Mouse (Mus musculus) gastrocnemius, adult 18-20 months (tissue): Measurements from ENCODE around the gene Kcnab2. TPM values are rescaled to one million over a fixed set of nuclear protein-coding genes. Genes with fewer than 3 reads are reported as not detected.

ENCODE experiments used
- DNase-seq: peaks from one replicate; pipeline ENCODE4 v3.0.0; 2021; ENCODE audit warnings: low spot score
- total RNA-seq, 2 experiments: library from RNA; stranded (reverse); gene quantifications; 2 replicates each; pipeline ENCODE4 v1.2.3; 2021

Kcnab2 gene
- total RNA-seq, 2 experiments from 2014 or later: 0.95 to 1.2 TPM

DNA sequence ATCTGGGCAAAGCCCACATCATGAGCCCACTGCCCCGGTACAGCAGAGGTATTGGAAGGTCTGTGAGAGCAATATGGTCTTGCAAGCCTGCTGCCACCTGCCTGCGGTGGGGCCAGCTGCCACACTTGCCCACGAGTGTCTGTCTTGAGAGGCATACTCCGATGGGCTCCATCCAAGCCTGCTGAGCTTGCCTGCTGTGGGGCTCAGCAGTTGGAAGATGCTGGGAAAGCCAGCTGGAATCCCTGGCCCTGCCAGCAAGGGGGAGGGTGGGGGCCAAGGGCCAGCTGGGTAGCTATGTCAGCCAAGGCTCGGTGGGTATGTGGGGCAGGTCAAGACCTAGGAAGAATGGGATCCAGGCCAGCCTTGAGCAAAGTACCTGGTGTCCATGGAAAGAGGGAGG lies 85.5 kb downstream of the Kcnab2 start:
- DNase-seq: no peak

DNA sequence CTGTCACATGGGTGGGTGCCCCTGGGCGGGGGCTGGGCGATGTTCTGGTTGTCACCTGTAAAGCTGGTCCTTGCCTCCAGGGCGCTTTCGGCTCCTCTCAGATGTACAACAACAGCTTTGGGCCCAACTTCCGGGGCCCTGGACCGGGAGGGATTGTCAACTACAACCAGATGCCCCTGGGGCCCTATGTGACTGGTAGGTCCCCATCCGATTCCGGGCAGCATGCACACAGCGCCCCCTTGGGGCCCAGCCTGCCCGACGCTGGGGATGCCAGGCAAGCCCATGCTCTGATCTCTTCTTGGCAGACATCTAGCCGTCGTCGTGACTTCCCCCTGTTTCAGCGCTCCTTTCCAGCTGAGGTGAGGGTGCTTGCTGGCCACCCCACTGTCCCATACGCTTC lies 92.0 kb downstream of the Kcnab2 start:
- no peak for DNase-seq

DNA sequence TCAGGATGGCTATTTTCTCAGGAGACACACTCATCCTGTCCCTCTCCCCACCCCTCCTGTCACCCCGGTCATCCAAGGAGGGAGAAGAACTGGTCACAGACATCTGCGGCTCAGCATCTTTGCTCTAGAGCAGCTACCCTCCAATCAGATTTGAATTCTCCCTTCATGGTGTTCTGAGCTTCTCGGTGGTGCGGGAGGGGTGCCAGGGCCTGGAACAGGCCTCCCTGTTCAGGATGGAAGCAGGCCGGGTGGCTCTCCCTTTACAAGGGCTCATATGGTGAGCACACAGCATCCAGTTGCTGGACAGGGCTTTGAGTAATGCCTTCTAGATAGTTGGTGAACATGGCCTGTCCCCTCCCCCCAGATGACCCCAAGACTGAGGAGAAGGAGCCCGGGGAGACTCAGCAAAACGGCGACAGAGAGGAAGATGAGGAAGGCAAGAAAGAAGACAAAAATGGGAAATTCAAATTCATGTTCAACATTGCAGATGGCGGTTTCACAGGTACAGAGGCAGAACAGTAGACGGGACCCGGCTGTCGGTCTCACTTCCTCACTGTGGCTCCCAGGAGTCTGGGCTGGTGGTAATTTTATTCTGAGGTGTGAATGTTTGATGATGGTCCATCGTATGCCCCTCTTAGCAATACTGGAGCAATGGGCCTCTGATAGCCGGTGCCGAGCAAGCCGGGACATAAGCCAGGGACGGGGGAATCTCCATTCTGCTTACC lies 95.0 kb downstream of the Kcnab2 start:
- DNase-seq: no peak

DNA sequence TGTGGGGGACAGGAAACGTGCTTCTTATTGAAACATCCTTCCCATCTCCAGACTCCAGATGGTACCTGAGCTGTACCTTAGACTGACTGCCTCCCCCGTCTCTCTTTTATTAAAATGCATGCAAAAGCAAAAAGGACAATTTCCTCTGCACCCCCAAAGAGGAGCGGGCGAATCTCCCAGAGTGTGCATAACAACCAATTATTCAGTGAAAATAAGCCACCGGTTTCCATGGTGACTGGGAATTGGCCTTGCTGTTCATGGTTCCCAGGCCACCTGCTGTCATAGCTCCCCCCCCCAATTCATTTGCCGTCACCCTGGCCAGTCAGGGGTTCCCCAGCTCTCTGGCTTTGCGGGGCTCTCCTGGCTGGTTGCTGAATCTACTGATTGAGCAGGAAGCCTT lies 112.4 kb downstream of the Kcnab2 start:
- DNase-seq: no peak

DNA sequence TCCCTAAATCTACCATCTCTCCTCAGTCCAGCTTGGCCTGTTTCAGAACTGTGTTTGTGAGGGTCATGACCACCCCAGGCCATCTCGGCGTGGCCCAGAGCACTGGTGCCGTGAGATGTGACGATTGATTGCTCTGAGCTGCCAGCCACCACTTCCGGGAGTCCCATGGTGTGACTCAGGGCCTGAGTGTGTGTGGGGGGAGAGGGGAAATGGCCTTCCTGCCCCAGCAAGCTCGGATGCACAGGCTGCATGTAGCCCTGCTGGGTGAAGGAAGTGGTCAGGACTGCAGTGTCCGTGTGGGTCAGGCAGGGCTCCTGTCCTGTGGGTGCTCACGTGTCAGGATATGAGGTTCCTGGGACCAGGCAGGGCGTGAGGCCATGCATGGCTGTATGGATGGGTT lies 115.5 kb downstream of the Kcnab2 start:
- DNase-seq: no peak

DNA sequence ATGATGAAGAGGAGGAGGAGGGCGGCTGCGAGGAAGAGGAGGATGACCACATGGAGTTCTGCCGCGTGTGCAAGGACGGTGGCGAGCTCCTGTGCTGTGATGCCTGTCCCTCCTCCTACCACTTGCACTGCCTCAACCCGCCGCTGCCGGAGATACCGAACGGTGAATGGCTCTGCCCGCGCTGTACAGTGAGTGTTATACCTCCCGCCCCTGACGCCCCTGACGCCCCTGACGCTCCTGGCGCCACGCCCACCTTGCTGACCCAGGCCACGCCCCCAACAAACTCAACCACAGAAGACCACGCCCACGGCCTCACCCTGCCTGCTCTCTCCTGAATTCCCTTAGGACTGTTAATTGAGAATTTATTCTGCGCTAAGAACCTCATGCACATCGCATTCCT lies 116.8 kb downstream of the Kcnab2 start:
- no peak for DNase-seq

DNA sequence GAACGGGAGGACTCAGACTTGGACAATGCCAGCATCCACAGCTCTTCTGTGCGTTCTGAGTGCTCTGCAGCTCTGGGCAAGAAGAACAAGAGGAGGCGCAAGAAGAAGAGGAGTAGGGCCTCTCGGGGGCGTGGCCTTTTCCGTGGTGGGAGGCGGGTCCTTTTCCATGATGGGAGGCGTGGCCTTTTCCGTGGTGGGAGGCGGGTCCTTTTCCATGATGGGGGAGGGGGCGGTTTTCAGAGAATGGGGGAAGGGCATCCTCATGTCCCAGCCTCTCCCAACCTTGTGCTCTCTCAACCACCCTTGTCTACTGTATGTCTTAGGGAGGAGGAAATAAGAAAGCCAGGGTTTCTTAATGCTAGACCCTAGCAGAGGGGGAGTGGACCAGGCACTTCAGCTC lies 118.0 kb downstream of the Kcnab2 start:
- DNase-seq: no peak

DNA sequence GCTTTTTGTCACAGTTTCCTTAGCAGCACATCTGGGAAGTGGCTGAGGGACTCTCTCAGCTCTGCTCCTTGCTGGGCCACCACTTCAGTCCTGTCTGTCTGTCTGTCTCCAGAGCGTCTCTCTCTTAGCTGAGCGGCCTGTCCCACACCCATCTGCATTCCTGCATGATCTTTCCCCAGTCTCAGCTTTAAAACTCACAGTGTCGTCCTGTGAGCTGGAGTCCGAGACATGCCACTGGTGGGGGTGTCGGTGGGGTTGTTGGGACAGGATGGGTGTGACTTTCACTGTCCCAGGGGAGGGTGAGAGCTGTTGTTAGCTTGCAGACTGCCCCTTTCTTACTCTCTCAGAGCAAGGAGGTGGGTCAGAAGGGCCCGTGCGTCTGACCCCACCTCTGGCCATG lies 122.0 kb downstream of the Kcnab2 start:
- DNase-seq: no peak

DNA sequence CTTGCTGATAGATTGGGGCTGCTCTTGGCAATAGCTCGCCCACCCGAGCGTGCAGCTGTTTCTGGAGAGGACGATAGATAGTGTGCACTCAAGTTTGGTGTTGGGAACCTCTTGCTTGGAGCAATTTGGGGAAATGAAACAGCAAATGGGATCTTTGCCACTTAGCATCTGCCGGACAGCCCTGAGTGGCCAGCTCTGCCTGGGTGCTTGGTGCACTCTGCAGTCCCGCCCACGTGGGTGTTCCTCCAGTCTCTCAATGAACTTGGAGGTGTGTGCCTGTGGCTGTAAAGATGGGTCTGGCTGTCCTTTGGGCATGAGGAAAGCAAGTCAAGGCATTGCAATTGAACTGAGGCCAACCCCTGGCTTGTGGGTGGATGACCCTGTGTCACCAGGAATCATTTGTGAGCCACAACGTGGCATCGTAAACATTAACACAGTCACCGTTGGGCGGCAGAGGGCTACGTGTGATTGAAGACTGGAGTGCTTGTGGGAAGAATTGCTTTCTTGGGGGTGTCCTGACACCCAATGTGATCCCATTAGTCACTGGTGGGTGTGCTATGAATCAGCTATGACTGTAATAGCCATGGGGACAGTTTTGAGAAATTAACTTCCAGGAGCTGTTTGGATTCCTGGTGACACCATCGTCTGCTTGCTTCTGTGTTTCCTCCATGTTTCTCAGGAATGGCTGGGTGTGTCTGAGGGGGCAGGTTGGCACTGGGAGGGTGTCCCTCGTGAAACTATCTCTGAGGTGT lies 123.6 kb downstream of the Kcnab2 start:
- no peak for DNase-seq

DNA sequence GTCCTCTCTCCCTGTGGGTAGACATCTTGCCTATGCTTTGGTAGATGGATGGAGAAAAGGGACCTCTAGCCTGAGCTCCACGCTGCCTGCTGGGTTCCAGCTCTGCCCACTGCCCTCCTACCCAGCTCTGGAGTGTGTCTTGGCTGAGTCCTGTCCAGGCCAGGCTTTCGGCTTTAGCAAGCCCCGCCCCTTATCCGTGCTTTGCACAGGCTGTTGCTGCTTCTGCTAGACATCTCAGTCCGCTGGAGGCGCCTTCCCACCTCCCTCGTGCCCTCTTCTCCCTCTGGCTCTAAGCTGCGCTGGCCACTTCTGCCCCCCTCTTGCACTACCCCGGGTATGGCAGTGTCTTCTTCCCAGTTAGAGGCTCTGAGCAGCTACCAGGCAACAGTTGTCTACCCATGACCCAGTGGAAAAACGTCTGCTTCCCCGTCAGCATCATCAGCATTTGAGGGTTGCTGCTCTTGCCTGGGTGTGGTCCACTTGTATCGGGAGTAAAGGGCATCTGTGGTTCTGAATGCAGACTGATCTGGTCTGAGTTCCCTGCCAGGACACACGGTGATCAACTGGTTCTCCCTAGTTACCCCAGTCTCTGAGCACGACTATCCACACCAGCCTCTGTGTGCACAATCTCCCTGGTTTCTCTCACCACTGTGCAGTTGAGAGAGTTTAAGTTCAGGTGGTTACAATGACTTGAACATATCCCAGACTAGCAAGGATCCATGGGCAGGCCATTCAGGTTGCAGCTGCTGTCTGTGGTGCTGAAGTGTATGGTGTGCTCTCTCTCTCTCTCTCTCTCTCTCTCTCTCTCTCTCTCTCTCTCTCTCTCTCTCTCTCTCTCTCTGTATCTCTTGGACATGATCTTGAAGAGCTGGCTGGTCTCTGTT lies 126.0 kb downstream of the Kcnab2 start:
- DNase-seq: no peak

DNA sequence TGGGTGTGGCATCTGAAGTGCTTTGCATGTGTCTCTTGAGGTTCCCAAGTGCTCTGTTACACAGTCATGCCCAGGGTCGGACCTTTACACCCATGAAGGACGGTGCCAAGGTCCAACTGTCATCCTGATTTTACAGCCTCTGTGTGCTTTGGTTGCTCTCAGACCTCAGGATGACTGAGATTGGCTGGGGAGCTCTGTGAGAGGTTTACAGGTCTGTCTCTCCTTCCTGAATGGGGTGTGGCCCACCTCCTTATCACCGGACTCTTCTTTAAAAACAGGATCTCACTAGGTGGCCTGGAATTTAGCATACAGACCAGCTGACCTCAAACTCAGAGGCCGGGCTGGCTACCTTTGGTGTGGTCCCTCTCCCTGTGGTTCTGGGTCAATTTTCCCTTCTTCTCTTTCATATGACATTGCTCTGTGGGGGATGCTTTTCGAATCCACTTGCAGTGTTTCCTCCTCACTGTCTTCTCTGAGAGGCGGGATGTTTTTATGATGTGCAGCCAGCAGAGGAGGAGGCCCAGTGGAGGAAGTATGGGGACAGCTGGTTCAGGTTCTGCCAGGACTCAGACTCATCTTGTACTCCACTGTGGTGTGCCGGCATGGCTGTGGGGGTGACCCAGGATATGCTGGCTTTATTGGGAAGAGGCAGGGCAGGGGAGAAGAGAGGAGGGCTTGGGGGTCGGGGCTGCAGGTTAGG lies 126.8 kb downstream of the Kcnab2 start:
- DNase-seq: no peak

DNA sequence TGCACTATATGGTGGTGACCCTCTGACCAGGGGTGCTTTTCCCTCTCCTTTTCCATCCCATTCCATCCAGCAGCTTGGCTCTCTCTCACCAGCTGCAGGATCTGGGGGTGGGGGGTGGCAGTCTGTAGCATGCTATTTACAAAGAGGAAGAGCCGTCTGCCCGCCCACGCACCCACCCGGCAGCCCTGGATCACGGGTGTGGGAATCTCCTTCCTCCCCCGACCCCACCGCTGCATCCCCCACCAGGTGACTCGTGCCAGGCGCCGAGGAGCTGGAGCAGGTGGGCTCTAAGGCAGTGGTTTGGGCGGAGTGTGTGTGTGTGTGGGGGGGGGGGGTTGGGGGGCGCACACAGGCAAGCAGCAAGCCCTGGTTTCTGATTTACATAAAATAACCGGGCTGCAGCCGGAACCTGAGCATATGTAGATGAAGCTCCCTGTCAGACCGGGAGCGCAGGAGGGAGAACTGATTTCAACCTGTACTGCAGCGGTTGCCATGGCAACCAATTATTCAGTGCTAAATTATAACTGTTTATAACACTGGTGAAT lies 127.8 kb downstream of the Kcnab2 start:
- DNase-seq: no peak

DNA sequence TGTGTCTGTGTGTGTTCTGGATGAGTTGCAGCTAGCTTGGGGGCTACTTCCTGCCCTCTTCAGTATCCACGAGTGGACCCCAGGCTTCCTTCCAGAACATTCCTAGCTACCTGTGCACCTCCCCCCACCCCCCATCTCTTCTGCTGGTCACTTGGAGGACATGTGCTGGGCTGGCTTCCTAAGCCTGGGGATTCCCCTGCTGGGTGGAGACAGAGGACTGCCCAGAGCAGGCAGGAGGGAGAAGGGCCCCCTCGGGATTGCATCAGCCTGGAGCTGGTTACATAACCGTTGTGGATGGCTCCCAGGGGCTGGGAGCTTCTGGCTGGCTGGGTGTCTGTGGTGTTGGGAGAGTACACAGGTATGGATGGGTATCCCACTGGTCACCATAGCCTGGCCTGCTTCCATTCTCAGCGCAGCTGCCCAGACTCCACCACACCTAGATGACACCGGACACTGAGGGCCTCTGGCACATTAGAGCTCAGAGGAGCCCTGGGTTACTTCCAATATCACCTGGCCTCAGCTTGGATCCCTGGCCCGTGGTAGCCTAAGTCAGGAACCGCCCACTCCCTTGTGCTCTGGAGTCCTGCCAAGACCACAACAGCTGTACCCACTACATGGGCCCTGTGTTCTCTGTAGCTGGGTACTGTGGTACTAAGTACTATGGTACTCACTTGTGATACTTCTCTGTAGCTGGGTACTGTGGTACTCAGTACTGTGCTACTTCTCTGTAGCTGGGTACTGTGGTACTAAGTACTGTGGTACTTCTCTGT lies 132.4 kb downstream of the Kcnab2 start:
- peak; percentile 61 for DNase-seq

DNA sequence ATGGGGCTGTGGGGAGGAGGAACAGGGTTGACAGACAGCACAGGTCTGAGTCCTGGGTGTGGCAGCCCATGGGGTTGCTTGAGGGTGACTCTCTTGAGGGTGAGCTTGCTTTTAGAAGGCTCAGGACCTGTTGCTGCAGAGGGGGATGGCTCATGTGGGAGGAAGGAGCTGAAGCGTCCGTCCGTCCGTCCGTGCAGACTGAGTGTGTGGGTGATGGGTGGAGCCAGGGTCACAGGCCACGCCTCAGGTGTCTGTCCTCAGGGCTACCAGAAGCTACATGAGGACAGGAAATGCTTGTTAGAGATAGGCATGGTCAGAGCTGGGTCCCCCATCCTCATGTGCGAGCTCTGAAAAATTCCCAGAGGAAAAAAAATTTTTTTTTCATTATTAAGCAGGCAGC lies 133.0 kb downstream of the Kcnab2 start:
- DNase-seq: no peak

DNA sequence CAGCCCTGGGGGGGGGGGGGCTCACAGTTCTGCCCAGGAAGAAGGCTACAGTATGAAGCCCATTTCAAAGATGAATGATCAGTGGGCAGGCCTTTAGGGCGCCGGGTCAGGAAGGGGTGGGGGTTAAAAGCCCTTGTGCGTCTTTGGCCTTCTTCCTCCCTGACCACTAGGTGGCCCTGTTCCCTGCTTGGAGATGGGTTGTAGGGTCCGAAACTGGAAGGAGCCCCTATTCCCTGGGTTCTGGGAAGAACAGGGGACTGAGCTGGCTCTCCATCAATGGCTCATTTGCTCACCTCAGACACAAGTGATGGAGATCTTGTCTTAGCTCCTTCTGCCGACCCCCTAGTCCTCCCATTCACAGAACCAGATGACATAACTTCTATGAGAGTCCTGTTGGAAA lies 134.4 kb downstream of the Kcnab2 start:
- DNase-seq: peak; percentile 29

Other genes with a start within 250 kb of the Kcnab2 start
- gene Gpr153, start 203.6 kb downstream of the Kcnab2 start, total RNA-seq: 1 to 10 TPM; 3.4 to 4.5 TPM
- not detected for gene Hes3, start 186.2 kb downstream of the Kcnab2 start, total RNA-seq
- gene Icmt, start 180.6 kb downstream of the Kcnab2 start, total RNA-seq: 10 to 100 TPM; 19.8 to 19.9 TPM
- not detected for gene Rnf207, start 158.9 kb downstream of the Kcnab2 start, total RNA-seq
- gene Rpl22, start 152.1 kb downstream of the Kcnab2 start, total RNA-seq: 100 to 1,000 TPM; 249 to 251 TPM
- under 1 TPM in 1 of 2 experiments, not detected in 1; 0.12 TPM for gene Chd5, start 139.2 kb downstream of the Kcnab2 start, total RNA-seq
- 1 to 10 TPM in 1 of 2 experiments, under 1 TPM in 1; 0.85 to 1.1 TPM for gene Nphp4, start 1.2 kb downstream of the Kcnab2 start, total RNA-seq